Mouse (Mus musculus) ES-E14 (cell line): ENCODE results near the gene Hdac9. TPM values are rescaled to one million over a fixed set of nuclear protein-coding genes. Genes with fewer than 3 reads are reported as not detected.

Experiments used
- DNase-seq: peaks from one replicate; pipeline ENCODE4 v3.0.0-alpha.2; 2013; ENCODE audit warnings: low read depth, low spot score
- H3K27ac ChIP-seq: 2 replicates; pipeline ENCODE4 v1.5.1; 2012; ENCODE audit warnings: low read depth, mild to moderate bottlenecking, low read length, moderate library complexity, mixed read lengths; ENCODE audit not compliant: poor library complexity, insufficient read depth, severe bottlenecking
- H3K36me3 ChIP-seq: 2 replicates; pipeline ENCODE4 v1.6.1; 2012; ENCODE audit warnings: mild to moderate bottlenecking, low read length, moderate library complexity, mixed read lengths; ENCODE audit not compliant: control insufficient read depth, poor library complexity, insufficient read depth, severe bottlenecking
- H3K4me1 ChIP-seq, 2 experiments: fragments of 150-350 bp in 1 of 2; sonication (generic) in 1 of 2; 2 replicates each; pipeline ENCODE4 v1.6.1; 2012; ENCODE audit warnings: low read length in 2 of 2, mild to moderate bottlenecking in 1 of 2, mixed read lengths in 1 of 2; ENCODE audit not compliant: control insufficient read depth in 2 of 2, insufficient read depth in 2 of 2, poor library complexity in 1 of 2
- H3K4me3 ChIP-seq, 2 experiments: fragments of 150-350 bp in 1 of 2; sonication (generic) in 1 of 2; 2 replicates each; pipeline ENCODE4 v1.5.1; 2012; ENCODE audit warnings: low read length in 2 of 2, low read depth in 1 of 2, mild to moderate bottlenecking in 1 of 2, mixed read lengths in 1 of 2; ENCODE audit not compliant: insufficient read depth in 1 of 2, poor library complexity in 1 of 2, severe bottlenecking in 1 of 2
- H3K9ac ChIP-seq: 2 replicates; pipeline ENCODE4 v1.6.1; 2012; ENCODE audit warnings: low read depth, mild to moderate bottlenecking, low read length, mixed read lengths; ENCODE audit not compliant: poor library complexity, insufficient read depth, severe bottlenecking
- H3K9me3 ChIP-seq: fragments of 150-350 bp; sonication (generic); 2 replicates; pipeline ENCODE4 v1.6.1; 2012; ENCODE audit warnings: low read depth, mild to moderate bottlenecking, low read length; ENCODE audit not compliant: control insufficient read depth, insufficient read depth
- CHD2 ChIP-seq: IDR thresholded peaks from 2 replicates; pipeline ENCODE4 v1.6.1; 2014; ENCODE audit warnings: mild to moderate bottlenecking, low read depth, low read length, inconsistent platforms
- HCFC1 ChIP-seq: IDR thresholded peaks from 2 replicates; pipeline ENCODE4 v1.6.1; 2012; ENCODE audit warnings: low read length, inconsistent platforms, borderline replicate concordance; ENCODE audit not compliant: insufficient read depth
- MAFK ChIP-seq: IDR thresholded peaks from 2 replicates; pipeline ENCODE4 v1.6.1; 2014; ENCODE audit warnings: mild to moderate bottlenecking, low read depth, low read length, inconsistent platforms; ENCODE audit not compliant: insufficient read depth
- ZC3H11A ChIP-seq: IDR thresholded peaks from 2 replicates; pipeline ENCODE4 v1.6.1; 2012; ENCODE audit warnings: low read depth, mild to moderate bottlenecking, inconsistent platforms, low read length, borderline replicate concordance
- ZNF384 ChIP-seq: IDR thresholded peaks from 2 replicates; pipeline ENCODE4 v1.6.1; 2012; ENCODE audit warnings: low read depth, low read length, inconsistent platforms
- in situ Hi-C, 2 experiments: fragments of 600-800 bp; cut with MboI; formaldehyde crosslinking; loops; one replicate each; pipeline ENCODE4 v1.15.1; 2025; ENCODE audit warnings: low sequenced_read_pairs in 2 of 2, inconsistent platforms in 1 of 2; ENCODE audit not compliant: unreplicated experiment in 2 of 2
- total RNA-seq: library from RNA; depleted of rRNA; stranded (reverse); fragments of 300-350 nt; gene quantifications from 2 replicates; pipeline ENCODE4 v1.2.3, GENCODE M21; 2012

Gene Hdac9
- total RNA-seq, 1 experiment, result 0.58 TPM

DNA sequence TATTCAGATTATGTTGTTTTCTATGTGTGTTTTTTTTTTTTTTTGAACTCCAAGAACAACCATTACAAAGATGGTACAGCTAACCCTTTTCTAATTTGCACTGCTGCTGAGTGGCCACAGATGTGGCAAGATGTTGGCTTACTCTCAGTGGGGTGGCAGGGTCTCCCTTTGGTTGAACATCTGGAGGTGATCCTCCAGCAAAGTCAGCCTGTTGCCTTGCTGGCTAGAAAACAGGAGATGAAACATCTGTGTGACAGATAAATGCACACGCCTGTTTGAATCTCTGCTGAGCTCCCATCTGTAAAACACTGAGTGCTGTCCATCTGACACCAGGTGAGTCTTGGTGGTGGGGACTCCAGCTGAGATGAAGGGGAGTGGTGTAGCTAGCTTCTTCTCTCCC lies 537.2 kb downstream of the Hdac9 start:
- no peak overlapping the region for H3K9ac ChIP-seq
- no peaks in the 10 kb centered on the region for H3K4me1 ChIP-seq
- no peak overlapping the region for H3K4me3 ChIP-seq
- in situ Hi-C loops, result no loop called here
- H3K27ac ChIP-seq, result no peak overlapping the region
- no peak for DNase-seq
- H3K36me3 ChIP-seq, result no peaks in the 10 kb centered on the region
- no peaks in the 10 kb centered on the region for H3K9me3 ChIP-seq
- TF ChIP-seq ZNF384 (no peak), ZC3H11A (no peak)

DNA sequence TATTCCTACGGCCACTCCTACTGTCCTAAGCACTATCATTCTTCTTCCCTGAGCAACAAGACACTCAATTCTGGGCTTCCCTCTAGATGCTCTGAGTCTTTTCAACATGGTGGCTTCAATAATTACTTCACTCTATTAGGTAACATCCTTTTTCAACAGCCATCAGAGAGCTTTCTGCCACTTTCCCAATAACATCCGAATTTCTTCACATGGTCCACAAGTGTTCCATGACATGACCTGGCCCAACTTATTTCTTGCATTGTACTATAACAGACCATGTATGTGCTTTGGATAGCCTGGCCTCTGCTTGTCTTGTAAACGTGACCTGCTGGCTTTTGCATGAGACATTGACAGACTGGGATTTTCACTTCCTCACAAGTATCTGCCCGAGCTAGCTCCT lies 538.3 kb downstream of the Hdac9 start:
- H3K36me3 ChIP-seq, result no peaks in the 10 kb centered on the region
- TF ChIP-seq MAFK, result no peak
- no peak for TF ChIP-seq HCFC1
- no peak for TF ChIP-seq CHD2
- no peak for TF ChIP-seq ZC3H11A
- TF ChIP-seq ZNF384, result no peak
- in situ Hi-C loops, result no loop called here
- no peak for DNase-seq
- H3K4me3 ChIP-seq, result no peak overlapping the region
- H3K9ac ChIP-seq, result no peak overlapping the region
- no peak overlapping the region for H3K27ac ChIP-seq
- H3K4me1 ChIP-seq, result no peaks in the 10 kb centered on the region
- H3K9me3 ChIP-seq, result no peaks in the 10 kb centered on the region

DNA sequence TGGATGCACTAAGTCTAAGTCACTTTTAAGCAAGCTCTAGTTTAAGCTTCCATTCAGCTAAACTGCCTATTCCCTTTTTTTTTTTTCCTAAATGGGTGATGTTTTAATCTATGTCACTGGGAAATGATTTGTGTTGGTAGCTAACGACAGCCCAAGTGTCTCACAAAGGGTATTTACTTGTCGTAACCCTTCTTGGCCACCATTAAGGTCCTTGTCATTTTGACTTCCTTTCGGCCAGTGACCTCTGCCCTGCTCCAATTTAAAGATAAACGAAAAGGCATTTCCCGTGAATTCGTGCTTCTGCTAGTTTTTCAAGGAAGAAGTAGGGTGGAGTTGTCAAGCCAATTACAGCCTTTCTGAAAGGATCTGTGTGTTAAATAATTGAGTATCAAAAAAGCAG lies 565.0 kb downstream of the Hdac9 start:
- Histone ChIP-seq H3K36me3 (no peaks in the 10 kb centered on the region), H3K9ac (no peak overlapping the region), H3K4me3 (no peak overlapping the region), H3K27ac (no peak overlapping the region), H3K4me1 (no peaks in the 10 kb centered on the region), H3K9me3 (no peaks in the 10 kb centered on the region)
- DNase-seq, result no peak
- TF ChIP-seq ZC3H11A, result no peak
- in situ Hi-C loops, result no loop called here

DNA sequence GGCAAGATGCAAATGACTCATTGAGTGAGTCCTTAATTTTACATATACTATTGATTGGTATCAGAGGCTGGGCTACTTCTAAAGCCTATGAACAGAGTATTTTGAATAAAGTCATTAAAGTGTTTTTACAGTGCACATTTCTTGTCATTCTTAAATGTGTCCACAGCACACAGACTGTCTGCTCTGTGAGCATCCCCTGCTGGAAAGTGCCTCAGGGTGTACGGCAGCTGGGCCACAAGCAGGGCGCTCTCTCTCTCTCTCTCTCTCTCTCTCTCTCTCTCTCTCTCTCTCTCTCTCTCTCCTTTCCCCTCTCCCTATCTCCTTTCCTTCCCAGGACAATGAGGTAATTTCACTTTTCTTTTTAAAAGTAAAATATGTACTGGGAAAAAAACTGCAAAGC lies 569.4 kb downstream of the Hdac9 start:
- DNase-seq, result no peak
- TF ChIP-seq CHD2 (no peak), HCFC1 (no peak), MAFK (no peak), ZNF384 (no peak), ZC3H11A (no peak)

DNA sequence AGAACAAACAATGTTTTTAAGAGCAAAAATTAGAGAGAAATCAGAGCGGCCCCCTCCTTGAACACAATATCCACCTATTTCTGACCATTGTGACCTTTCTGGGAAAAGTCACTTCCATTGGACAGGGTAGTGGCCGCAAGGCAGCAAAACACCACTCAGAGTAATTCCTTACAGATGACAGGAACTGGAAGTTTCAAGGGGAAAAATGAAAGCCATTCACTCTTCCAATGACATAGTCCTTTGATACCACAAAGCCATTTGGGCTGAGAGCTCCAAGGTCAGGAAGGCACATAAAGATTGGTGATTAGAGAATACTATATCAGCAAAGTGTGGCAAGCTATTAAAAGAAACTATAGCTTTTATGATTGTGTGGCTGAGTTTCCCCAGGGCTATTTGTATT lies 574.1 kb downstream of the Hdac9 start:
- no peaks in the 10 kb centered on the region for H3K4me1 ChIP-seq
- DNase-seq, result no peak
- no peak overlapping the region for H3K4me3 ChIP-seq
- no peaks in the 10 kb centered on the region for H3K9me3 ChIP-seq
- in situ Hi-C loops, result no loop called here
- H3K27ac ChIP-seq, result no peak overlapping the region
- no peaks in the 10 kb centered on the region for H3K36me3 ChIP-seq
- TF ChIP-seq HCFC1 (no peak), MAFK (no peak), CHD2 (no peak), ZNF384 (no peak), ZC3H11A (no peak)
- no peak overlapping the region for H3K9ac ChIP-seq

More for the DNA sequence above, 569.4 kb downstream of the Hdac9 start:
- Histone ChIP-seq H3K9ac (no peak overlapping the region), H3K4me3 (no peak overlapping the region), H3K4me1 (no peaks in the 10 kb centered on the region), H3K27ac (no peak overlapping the region), H3K36me3 (no peaks in the 10 kb centered on the region), H3K9me3 (no peaks in the 10 kb centered on the region)
- in situ Hi-C loops, result no loop called here
